Mouse (Mus musculus) embryo, embryonic 11 days (tissue): Measurements from ENCODE around the gene H6pd.

ENCODE experiments used
- DNase-seq: peaks from one replicate; pipeline ENCODE4 v3.0.0-alpha.2; 2015

H6pd gene

GRCm38 (mm10) chr4:150019741-150020380 lies 11.0 kb upstream of the H6pd start:
- DNase-seq, result no peak

GRCm38 (mm10) chr4:150015436-150015835 lies 6.6 kb upstream of the H6pd start:
- no peak for DNase-seq

GRCm38 (mm10) chr4:150014378-150015091 lies 5.7 kb upstream of the H6pd start:
- DNase-seq, result no peak

GRCm38 (mm10) chr4:150013805-150014204 lies 5.0 kb upstream of the H6pd start:
- DNase-seq, result no peak

GRCm38 (mm10) chr4:150013186-150013690 lies 4.4 kb upstream of the H6pd start:
- no peak for DNase-seq

GRCm38 (mm10) chr4:150012322-150012723 lies 3.5 kb upstream of the H6pd start:
- DNase-seq, result no peak

GRCm38 (mm10) chr4:150011564-150012321 lies 2.9 kb upstream of the H6pd start:
- no peak for DNase-seq

GRCm38 (mm10) chr4:150010054-150010730 lies 1.4 kb upstream of the H6pd start:
- DNase-seq, result no peak

- DNase-seq, result no peak
These were observed 736 bp upstream of the H6pd start for GRCm38 (mm10) chr4:150009587-150009930.

GRCm38 (mm10) chr4:150008325-150008852 lies 434 bp downstream of the H6pd start:
- peak; percentile 89 for DNase-seq

GRCm38 (mm10) chr4:150007444-150007843 lies 1.4 kb downstream of the H6pd start:
- DNase-seq, result no peak

- DNase-seq, result no peak
These were observed 1.8 kb downstream of the H6pd start for GRCm38 (mm10) chr4:150006991-150007390.

- no peak for DNase-seq
These were observed 2.5 kb downstream of the H6pd start for GRCm38 (mm10) chr4:150006122-150006854.

GRCm38 (mm10) chr4:150005231-150005630 lies 3.6 kb downstream of the H6pd start:
- no peak for DNase-seq

GRCm38 (mm10) chr4:150003641-150004040 lies 5.2 kb downstream of the H6pd start:
- DNase-seq, result no peak

GRCm38 (mm10) chr4:150003021-150003580 lies 5.7 kb downstream of the H6pd start:
- peak; percentile 31 for DNase-seq

GRCm38 (mm10) chr4:150002021-150002528 lies 6.7 kb downstream of the H6pd start:
- DNase-seq, result peak; percentile 25

- no peak for DNase-seq
These were observed 7.5 kb downstream of the H6pd start for GRCm38 (mm10) chr4:150001221-150001860.

GRCm38 (mm10) chr4:149999931-150000555 lies 8.8 kb downstream of the H6pd start:
- DNase-seq, result no peak

- DNase-seq, result no peak
These were observed 9.3 kb downstream of the H6pd start for GRCm38 (mm10) chr4:149999510-149999900.
